Mouse (Mus musculus) midbrain, embryonic 16.5 days (tissue): ENCODE measurements at regions not wholly inside any gene's neighbourhood (a gene's known extent, or its start where the extent isn't known, plus 50 kb on each side); places are given as distances from the start of the nearest gene placed in this dataset.

Experiments
- ATAC-seq: fragments of 200-750 bp; cut with Nextera tagmentation; 2 replicates; pipeline ENCODE4 v1.8.0; 2017; ENCODE audit warnings: moderate TSS enrichment
- H3K27ac ChIP-seq: fragments of 300-500 bp; sonication (generic); 2 replicates; pipeline ENCODE4 v1.5.1; 2014; ENCODE audit warnings: mild to moderate bottlenecking, low read length, mixed read lengths
- H3K27me3 ChIP-seq: fragments of 300-500 bp; sonication (generic); 2 replicates; pipeline ENCODE4 v1.6.1; 2014; ENCODE audit warnings: low read depth, low read length, mixed read lengths; ENCODE audit not compliant: control insufficient read depth, insufficient read depth
- H3K36me3 ChIP-seq: fragments of 300-500 bp; sonication (generic); 2 replicates; pipeline ENCODE4 v1.6.1; 2014; ENCODE audit warnings: mild to moderate bottlenecking, low read length, moderate library complexity, mixed read lengths; ENCODE audit not compliant: control insufficient read depth, insufficient read depth
- H3K4me1 ChIP-seq: fragments of 300-500 bp; sonication (generic); 2 replicates; pipeline ENCODE4 v1.6.1; 2014; ENCODE audit warnings: mild to moderate bottlenecking, low read length, mixed read lengths; ENCODE audit not compliant: control insufficient read depth, insufficient read depth
- H3K4me2 ChIP-seq: fragments of 300-500 bp; sonication (generic); 2 replicates; pipeline ENCODE4 v1.6.1; 2014; ENCODE audit warnings: mild to moderate bottlenecking, low read length, mixed read lengths
- H3K4me3 ChIP-seq: fragments of 300-500 bp; sonication (generic); 2 replicates; pipeline ENCODE4 v1.5.1; 2014; ENCODE audit warnings: low read depth, mild to moderate bottlenecking, low read length, moderate library complexity, mixed read lengths
- H3K9ac ChIP-seq: fragments of 300-500 bp; sonication (generic); 2 replicates; pipeline ENCODE4 v1.6.1; 2014; ENCODE audit warnings: low read depth, low read length, mixed read lengths
- H3K9me3 ChIP-seq: fragments of 300-500 bp; sonication (generic); replicated peaks from 2 replicates; pipeline ENCODE4 v1.6.1; 2014; ENCODE audit warnings: mild to moderate bottlenecking, low read length, mixed read lengths; ENCODE audit not compliant: control insufficient read depth, poor library complexity, severe bottlenecking
- WGBS: fragments of 180-500 bp; shearing (Covaris S2); extraction: QIAGEN DNeasy Blood & Tissue Kit; methylation state at CpG from one replicate; pipeline ENCODE4 v1.1.7; 2014; 5-methylcytosine and 5-hydroxymethylcytosine counted together

GRCm38 (mm10) chr2:117693537-117693936 is 350.7 kb upstream of the Rasgrp1 start:
- Histone ChIP-seq H3K27ac (no peak overlapping the region), H3K9me3 (no peaks in the 10 kb centered on the region), H3K4me1 (no peaks in the 10 kb centered on the region), H3K4me3 (no peak overlapping the region), H3K27me3 (no peaks in the 10 kb centered on the region), H3K36me3 (no peaks in the 10 kb centered on the region), H3K9ac (no peak overlapping the region), H3K4me2 (no peak overlapping the region)
- no peak for ATAC-seq
- 74% methylated on average over 4 of the region's 4 CpGs for WGBS

GRCm38 (mm10) chr2:117710173-117710813 is 367.5 kb upstream of the Rasgrp1 start:
- Histone ChIP-seq H3K4me1 (no peaks in the 10 kb centered on the region), H3K27ac (no peak overlapping the region), H3K27me3 (no peaks in the 10 kb centered on the region), H3K4me2 (no peak overlapping the region), H3K36me3 (no peaks in the 10 kb centered on the region), H3K4me3 (no peak overlapping the region), H3K9ac (no peak overlapping the region), H3K9me3 (no peaks in the 10 kb centered on the region)
- WGBS = 89% methylated on average over 7 of the region's 7 CpGs
- ATAC-seq = no peak

DNA sequence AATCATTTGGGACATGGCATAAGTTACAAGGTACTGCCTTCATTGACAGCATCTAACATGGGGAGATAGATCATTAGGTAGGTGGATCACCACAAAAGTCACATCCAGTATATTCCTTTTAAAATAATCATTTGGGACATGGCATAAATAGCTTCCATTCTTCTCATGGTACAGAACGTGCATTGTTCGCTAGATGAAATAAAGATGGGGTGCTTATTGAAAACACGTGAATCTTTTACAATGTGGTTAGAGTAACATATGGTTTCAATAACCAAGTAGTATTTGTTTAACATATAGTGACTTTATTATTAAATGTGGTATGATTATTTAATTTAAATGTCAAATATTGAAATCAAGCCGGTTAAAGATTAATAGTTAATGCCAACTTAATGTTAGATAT is 381.3 kb upstream of the Rasgrp1 start:
- Histone ChIP-seq H3K9me3 (no peaks in the 10 kb centered on the region), H3K27me3 (no peaks in the 10 kb centered on the region), H3K36me3 (no peaks in the 10 kb centered on the region), H3K9ac (no peak overlapping the region), H3K4me3 (no peak overlapping the region), H3K4me1 (no peaks in the 10 kb centered on the region), H3K27ac (no peak overlapping the region), H3K4me2 (no peak overlapping the region)
- 92% methylated on average over 4 of the region's 4 CpGs for WGBS
- no peak for ATAC-seq

GRCm38 (mm10) chr2:117731253-117731652 is 380.4 kb upstream of the Thbs1 start:
- no peaks in the 10 kb centered on the region for H3K27me3 ChIP-seq
- WGBS = 76% methylated on average over 2 of the region's 2 CpGs
- H3K27ac ChIP-seq = no peak overlapping the region
- H3K4me2 ChIP-seq = no peak overlapping the region
- no peaks in the 10 kb centered on the region for H3K4me1 ChIP-seq
- H3K4me3 ChIP-seq = no peak overlapping the region
- H3K9ac ChIP-seq = no peak overlapping the region
- H3K9me3 ChIP-seq = no peaks in the 10 kb centered on the region
- ATAC-seq = no peak
- H3K36me3 ChIP-seq = no peaks in the 10 kb centered on the region

GRCm38 (mm10) chr2:117742413-117742812 is 369.3 kb upstream of the Thbs1 start:
- H3K36me3 ChIP-seq = no peaks in the 10 kb centered on the region
- no peak overlapping the region for H3K4me2 ChIP-seq
- 0 out of 2 replicates have a peak, but pooled peaks cover 2% of the 10 kb centered on the region for H3K9me3 ChIP-seq
- H3K27ac ChIP-seq = no peak overlapping the region
- H3K27me3 ChIP-seq = no peaks in the 10 kb centered on the region
- H3K4me1 ChIP-seq = no peaks in the 10 kb centered on the region
- no peak overlapping the region for H3K9ac ChIP-seq
- H3K4me3 ChIP-seq = no peak overlapping the region
- ATAC-seq = no peak

DNA sequence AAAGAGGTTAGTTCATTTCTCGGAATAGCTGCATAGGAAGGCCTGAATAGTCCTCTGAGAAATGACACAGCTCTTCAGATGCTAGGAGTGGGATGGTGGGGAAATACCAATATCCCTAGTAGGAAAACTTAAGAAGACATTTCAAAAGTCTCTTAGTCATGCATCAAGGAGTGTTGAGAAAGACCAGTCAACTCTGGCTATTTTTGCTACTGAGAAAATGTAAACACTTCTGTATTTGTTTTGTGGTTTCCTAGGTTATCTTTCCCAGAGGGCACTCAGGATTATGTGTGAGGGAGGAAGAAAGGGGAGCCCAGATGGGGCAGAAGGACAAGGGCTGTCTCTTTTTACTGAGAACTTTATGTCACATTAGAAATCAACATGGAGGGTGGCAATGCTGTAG is 367.8 kb upstream of the Thbs1 start:
- 88% methylated on average over 1 of the region's 1 CpGs for WGBS
- ATAC-seq = no peak
- no peaks in the 10 kb centered on the region for H3K27me3 ChIP-seq
- no peak overlapping the region for H3K4me2 ChIP-seq
- H3K36me3 ChIP-seq = no peaks in the 10 kb centered on the region
- no peak overlapping the region for H3K4me3 ChIP-seq
- H3K9me3 ChIP-seq = 0 out of 2 replicates have a peak, but pooled peaks cover 2% of the 10 kb centered on the region
- H3K27ac ChIP-seq = no peak overlapping the region
- H3K4me1 ChIP-seq = no peaks in the 10 kb centered on the region
- no peak overlapping the region for H3K9ac ChIP-seq

- Histone ChIP-seq H3K27ac (no peak overlapping the region), H3K27me3 (no peaks in the 10 kb centered on the region), H3K4me3 (no peak overlapping the region), H3K9ac (no peak overlapping the region), H3K9me3 (0 out of 2 replicates have a peak, but pooled peaks cover 2% of the 10 kb centered on the region), H3K4me2 (no peak overlapping the region), H3K36me3 (no peaks in the 10 kb centered on the region), H3K4me1 (no peaks in the 10 kb centered on the region)
- ATAC-seq = no peak
- 48% methylated on average over 2 of the region's 2 CpGs for WGBS
These were observed 365.9 kb upstream of the Thbs1 start for GRCm38 (mm10) chr2:117745767-117746166.

- no peak overlapping the region for H3K27ac ChIP-seq
- no peaks in the 10 kb centered on the region for H3K4me1 ChIP-seq
- H3K9me3 ChIP-seq = 0 out of 2 replicates have a peak, but pooled peaks cover 2% of the 10 kb centered on the region
- H3K36me3 ChIP-seq = no peaks in the 10 kb centered on the region
- H3K9ac ChIP-seq = no peak overlapping the region
- H3K27me3 ChIP-seq = no peaks in the 10 kb centered on the region
- WGBS = 87% methylated on average over 3 of the region's 3 CpGs
- H3K4me2 ChIP-seq = no peak overlapping the region
- H3K4me3 ChIP-seq = no peak overlapping the region
- no peak for ATAC-seq
These were observed 364.5 kb upstream of the Thbs1 start for GRCm38 (mm10) chr2:117747136-117747535.

DNA sequence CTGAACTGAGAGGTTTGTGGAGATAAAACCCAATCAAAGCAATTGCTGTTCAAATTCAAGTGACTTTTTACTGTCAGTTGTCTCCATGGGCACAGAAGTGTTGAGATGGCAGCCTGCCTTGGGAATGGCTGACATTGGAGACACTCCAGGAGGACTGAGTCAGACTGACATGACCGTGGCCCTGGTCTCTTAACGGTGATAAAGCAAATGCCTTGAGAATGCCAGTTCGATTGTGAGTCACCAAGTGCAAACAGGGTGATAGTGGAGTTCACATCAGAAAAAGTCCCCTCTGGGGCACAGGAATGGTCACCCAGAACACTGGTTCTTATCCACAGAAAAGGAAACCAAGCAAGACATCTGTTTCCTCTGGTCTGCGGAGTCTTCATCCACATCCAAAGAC is 362.8 kb upstream of the Thbs1 start:
- Histone ChIP-seq H3K36me3 (no peaks in the 10 kb centered on the region), H3K4me2 (no peak overlapping the region), H3K27ac (no peak overlapping the region), H3K4me1 (no peaks in the 10 kb centered on the region), H3K27me3 (no peaks in the 10 kb centered on the region), H3K9ac (no peak overlapping the region), H3K9me3 (0 out of 2 replicates have a peak, but pooled peaks cover 2% of the 10 kb centered on the region), H3K4me3 (no peak overlapping the region)
- no peak for ATAC-seq
- 85% methylated on average over 4 of the region's 4 CpGs for WGBS
